Mouse (Mus musculus): ENCODE measurements around the gene Dnajb11.

DNA sequence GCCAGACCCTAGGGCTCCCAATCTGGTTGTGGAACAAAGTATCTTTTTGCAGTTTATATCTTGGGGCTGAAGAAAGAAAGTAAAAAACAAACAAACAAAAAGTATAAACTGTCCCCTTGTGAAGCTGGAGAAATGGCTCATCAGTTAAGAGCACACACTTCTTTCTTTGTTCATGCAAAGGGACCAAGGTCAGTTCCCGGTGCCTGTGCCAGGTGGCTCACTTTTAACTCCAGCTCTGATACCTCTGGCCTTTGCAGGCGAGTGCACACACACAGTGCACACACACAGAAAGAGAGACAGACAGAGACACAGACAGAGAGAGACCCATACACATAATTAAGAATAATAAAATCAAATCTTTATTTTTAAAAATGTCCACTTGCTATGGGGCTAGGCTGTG is 39.0 kb downstream of the Dnajb11 start:
- TF ChIP-seq CTCF (IDR thresholded peaks at IDR 0.05; ENCODE audit: low read depth, low read length): no peak
- no peak for TF ChIP-seq EP300 (IDR thresholded peaks at IDR 0.05; ENCODE audit: insufficient read depth, low read depth, low read length)
- no peak for TF ChIP-seq POLR2A (IDR thresholded peaks at IDR 0.05; ENCODE audit: insufficient read depth, low read length)
